Mouse (Mus musculus) naive thymus-derived CD4-positive, alpha-beta T cell, adult 2 months (primary cell): ENCODE data around the gene F10.

Source experiments
- DNase-seq: peaks from one replicate; pipeline ENCODE4 v3.0.0-alpha.2; 2011; ENCODE audit warnings: low read depth

F10 gene

GRCm38 (mm10) chr8:13037015-13037414 lies at the start of gene F10:
Gene F10, plus strand, starts transcription at chr8:13037308.
- DNase-seq: no peak

GRCm38 (mm10) chr8:12987571-12987970 lies 49.5 kb upstream of the F10 start:
- no peak for DNase-seq

GRCm38 (mm10) chr8:12988722-12989430 lies 48.2 kb upstream of the F10 start:
- no peak for DNase-seq

- no peak for DNase-seq
Observed at GRCm38 (mm10) chr8:12991411-12991810, 45.7 kb upstream of the F10 start.

- DNase-seq: no peak
Observed at GRCm38 (mm10) chr8:12994468-12994867, 42.6 kb upstream of the F10 start.

- no peak for DNase-seq
Observed at GRCm38 (mm10) chr8:12995481-12995880, 41.6 kb upstream of the F10 start.

- no peak for DNase-seq
Observed at GRCm38 (mm10) chr8:12996831-12997275, 40.3 kb upstream of the F10 start.

GRCm38 (mm10) chr8:12998331-12998730 lies 38.8 kb upstream of the F10 start:
- no peak for DNase-seq

- no peak for DNase-seq
Observed at GRCm38 (mm10) chr8:12999793-13000192, 37.3 kb upstream of the F10 start.

- DNase-seq: no peak
Observed at GRCm38 (mm10) chr8:13007458-13007857, 29.6 kb upstream of the F10 start.

- DNase-seq: no peak
Observed at GRCm38 (mm10) chr8:13010313-13010712, 26.8 kb upstream of the F10 start.

- DNase-seq: no peak
Observed at GRCm38 (mm10) chr8:13019560-13019959, 17.5 kb upstream of the F10 start.

- DNase-seq: no peak
Observed at GRCm38 (mm10) chr8:13021830-13022229, 15.3 kb upstream of the F10 start.

- no peak for DNase-seq
Observed at GRCm38 (mm10) chr8:13025487-13026224, 11.5 kb upstream of the F10 start, which contains the start of gene F7. Gene F7, plus strand, starts transcription at chr8:13026034.

GRCm38 (mm10) chr8:13027615-13028014 lies 9.5 kb upstream of the F10 start:
- no peak for DNase-seq

GRCm38 (mm10) chr8:13028482-13028881 lies 8.6 kb upstream of the F10 start:
- no peak for DNase-seq

GRCm38 (mm10) chr8:13036346-13036812 lies 729 bp upstream of the F10 start:
- DNase-seq: no peak

GRCm38 (mm10) chr8:13037569-13037968 lies 461 bp downstream of the F10 start:
- DNase-seq: no peak

GRCm38 (mm10) chr8:13039054-13039453 lies 1.9 kb downstream of the F10 start:
- no peak for DNase-seq

- no peak for DNase-seq
Observed at GRCm38 (mm10) chr8:13041459-13041858, 4.4 kb downstream of the F10 start.

GRCm38 (mm10) chr8:13047652-13048051 lies 10.5 kb downstream of the F10 start:
- DNase-seq: no peak

GRCm38 (mm10) chr8:13050550-13050949 lies 13.4 kb downstream of the F10 start:
- DNase-seq: no peak

GRCm38 (mm10) chr8:13057351-13057750 lies 20.2 kb downstream of the F10 start:
- no peak for DNase-seq
